Mouse (Mus musculus) cerebellum, adult 18-20 months (tissue): ENCODE results near the gene Vmn1r158.
"Not testable (repeated sequence)": the region's sequence is repeated elsewhere in the genome, so short reads cannot be mapped to it uniquely, and the experiment has no call there.

Experiments
- DNase-seq, 2 experiments: peaks; one replicate each; pipeline ENCODE4 v3.0.0; 2021

Vmn1r158 gene

DNA sequence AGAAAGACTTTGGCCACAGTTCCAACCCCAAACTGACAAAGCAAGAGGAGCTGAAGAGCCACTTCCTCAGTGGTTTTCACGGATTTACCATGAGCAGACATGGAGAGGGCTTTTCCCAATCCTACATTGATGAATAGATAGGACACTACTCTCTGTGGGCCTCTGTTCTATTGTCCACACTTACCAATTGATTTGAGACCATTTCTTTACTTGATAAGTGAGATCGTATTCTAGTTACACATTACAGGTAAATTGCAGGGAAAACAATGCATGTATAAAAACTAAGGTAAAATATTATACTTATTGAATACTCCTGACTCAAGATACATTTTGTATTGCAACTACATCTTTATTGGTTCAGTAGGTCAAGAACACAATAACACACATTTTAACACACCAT lies at the start of gene Vmn1r158:
Vmn1r158 (minus strand) TSS at position 101 of the 400 bp plus-strand sequence.
- DNase-seq: not testable (repeated sequence)

DNA sequence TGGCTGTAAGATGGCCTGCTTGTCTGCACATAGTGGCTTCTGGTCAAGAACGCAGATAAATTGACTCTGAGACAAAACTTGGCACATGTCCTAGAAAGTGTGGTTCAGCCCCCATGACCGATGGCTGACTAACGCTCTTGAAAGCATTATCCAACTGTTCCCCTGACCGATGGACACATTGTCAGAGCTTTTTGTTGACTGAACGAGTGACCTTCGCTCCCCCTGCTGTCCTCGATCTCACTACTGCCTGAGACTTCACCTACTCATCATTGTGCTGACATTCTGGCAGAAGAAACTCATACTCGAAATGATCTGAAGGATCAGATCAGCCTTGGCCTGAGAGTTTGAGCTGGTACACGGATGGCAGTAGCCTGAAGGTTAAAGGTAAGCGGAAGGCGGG lies 14.6 kb downstream of the Vmn1r158 start:
- DNase-seq: not testable (repeated sequence)

DNA sequence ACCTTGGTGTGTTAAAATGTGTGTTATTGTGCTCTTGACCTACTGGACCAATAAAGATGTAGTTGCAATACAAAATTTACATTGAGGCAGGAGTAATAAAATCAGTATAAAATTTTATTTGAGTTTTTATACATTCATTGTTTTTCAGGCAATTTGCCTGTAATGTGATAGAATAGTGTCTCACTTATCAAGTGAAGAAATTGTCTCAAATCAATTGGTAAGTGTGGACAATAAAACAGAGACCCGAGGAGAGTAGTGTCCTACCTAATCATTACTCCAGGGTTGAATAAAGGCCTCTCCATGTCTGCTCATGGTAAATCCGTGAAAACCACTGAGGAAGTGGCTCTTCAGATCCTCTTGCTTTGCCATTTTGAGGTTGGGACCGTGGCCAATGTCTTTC lies 29.2 kb downstream of the Vmn1r158 start, which contains the start of gene Vmn1r157:
Vmn1r157 (plus strand) TSS at position 301 of the 400 bp plus-strand sequence.
- not testable (repeated sequence) for DNase-seq
